Mouse (Mus musculus): Measurements from ENCODE around the gene Armc12. TPM values are rescaled to one million over a fixed set of nuclear protein-coding genes. Genes with fewer than 3 reads are reported as not detected.

Armc12 gene
- polyA plus RNA-seq, 1 experiment from 2014 or later, result not detected

DNA sequence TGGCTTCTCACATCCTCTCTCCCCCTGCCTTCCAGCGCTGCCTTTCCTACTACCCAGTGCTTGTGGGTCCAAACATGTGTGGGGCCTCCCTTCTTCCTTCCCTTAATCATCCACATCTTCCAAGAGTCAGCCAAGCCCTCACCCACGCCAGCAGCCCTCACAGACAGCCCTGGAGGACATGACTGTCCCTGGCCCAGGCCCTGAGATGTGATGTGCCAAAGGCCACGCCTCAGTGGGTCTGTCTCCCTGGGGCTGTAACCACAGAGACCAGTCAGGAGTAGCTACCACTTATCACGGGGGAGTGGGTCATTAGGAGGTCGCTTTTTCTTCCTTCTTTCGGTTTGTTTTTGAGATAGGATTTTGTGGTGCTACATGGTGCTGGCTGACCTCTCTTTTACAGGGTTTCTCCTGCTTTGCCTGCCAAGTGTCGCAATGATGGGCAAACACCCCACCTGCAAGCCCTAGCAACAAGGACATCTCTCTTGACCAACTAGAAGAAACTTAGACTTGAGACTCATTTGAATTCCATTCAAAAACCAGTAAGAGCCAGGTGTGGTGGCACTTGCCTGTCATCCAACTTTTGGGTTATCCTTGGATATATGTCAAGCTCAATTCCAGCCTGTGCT lies 28.3 kb upstream of the Armc12 start:
- 74% methylated on average over 7 of the region's 7 CpGs for WGBS
- H3K4me3 ChIP-seq, result no peak overlapping the region

DNA sequence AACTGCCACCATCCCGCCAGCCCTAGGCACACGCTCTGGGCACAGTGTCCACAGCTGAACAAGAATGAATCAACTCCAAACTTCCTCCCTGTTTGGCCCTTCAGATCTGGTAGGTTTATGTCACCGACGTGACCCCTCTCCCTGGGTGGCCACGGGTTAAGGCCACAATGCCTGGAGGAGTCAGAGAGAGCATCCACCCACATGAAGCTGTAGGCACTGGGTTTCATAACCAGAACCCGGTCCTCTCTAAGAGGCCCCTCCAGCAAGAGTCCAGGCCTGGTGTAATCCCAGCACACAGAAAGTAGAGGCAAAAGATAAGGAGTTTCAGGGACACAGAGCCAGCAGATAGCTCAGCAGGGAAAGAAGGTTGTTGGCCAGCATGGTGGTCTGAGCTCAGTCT lies 26.4 kb upstream of the Armc12 start:
- Histone ChIP-seq H3K36me3 (no peaks in the 10 kb centered on the region), H3K4me2 (no peak overlapping the region), H3K4me3 (no peak overlapping the region), H3K4me1 (replicated peaks) (peaks cover 9% of the 10 kb centered on the region; the same call in 1 of the 2 replicates), H3K27ac (replicated peaks) (no peak overlapping the region), H3K27me3 (no peaks in the 10 kb centered on the region), H3K9me3 (no peaks in the 10 kb centered on the region), H3K9ac (no peak overlapping the region)
- WGBS, result 78% methylated on average over 6 of the region's 6 CpGs
- ATAC-seq (ENCODE audit: low read depth), result no peak

More for the DNA sequence above, 28.3 kb upstream of the Armc12 start:
- no peak for ATAC-seq (ENCODE audit: low read depth)
- H3K27me3 ChIP-seq, result no peaks in the 10 kb centered on the region
- no peak overlapping the region for H3K4me2 ChIP-seq
- H3K27ac ChIP-seq (replicated peaks), result no peak overlapping the region
- no peaks in the 10 kb centered on the region for H3K36me3 ChIP-seq
- 0 out of 2 replicates have a peak, but pooled peaks cover 2% of the 10 kb centered on the region for H3K9me3 ChIP-seq
- H3K4me1 ChIP-seq (replicated peaks), result peaks cover 6% of the 10 kb centered on the region; the same call in 1 of the 2 replicates
- H3K9ac ChIP-seq, result no peak overlapping the region

DNA sequence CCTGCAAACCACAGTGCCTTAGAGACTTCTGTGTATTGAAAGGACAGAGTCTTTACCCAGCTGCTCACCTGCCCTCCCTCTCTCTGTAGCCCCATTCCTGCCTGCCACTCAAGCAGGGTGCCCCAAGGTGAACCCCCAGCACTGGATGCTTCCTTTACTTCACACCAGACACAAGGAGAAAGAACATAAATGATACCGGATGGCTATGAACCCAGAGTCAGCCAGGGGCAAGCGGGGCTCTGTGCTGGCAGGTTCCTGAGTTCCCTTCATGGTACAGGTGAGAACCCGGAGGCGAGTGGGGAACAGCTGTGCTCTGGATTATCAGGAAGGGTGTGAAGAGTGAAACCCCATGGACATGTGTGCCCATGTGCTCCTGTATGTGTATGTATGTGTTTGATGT lies 25.0 kb upstream of the Armc12 start:
- peaks cover 14% of the 10 kb centered on the region for H3K4me1 ChIP-seq (replicated peaks)
- ATAC-seq (ENCODE audit: low read depth), result no peak
- H3K36me3 ChIP-seq, result no peaks in the 10 kb centered on the region
- no peak overlapping the region for H3K4me3 ChIP-seq
- H3K9me3 ChIP-seq, result no peaks in the 10 kb centered on the region
- no peak overlapping the region for H3K9ac ChIP-seq
- no peak overlapping the region for H3K4me2 ChIP-seq
- no peak overlapping the region for H3K27ac ChIP-seq (replicated peaks)
- H3K27me3 ChIP-seq, result no peaks in the 10 kb centered on the region
- 95% methylated on average over 4 of the region's 4 CpGs for WGBS

DNA sequence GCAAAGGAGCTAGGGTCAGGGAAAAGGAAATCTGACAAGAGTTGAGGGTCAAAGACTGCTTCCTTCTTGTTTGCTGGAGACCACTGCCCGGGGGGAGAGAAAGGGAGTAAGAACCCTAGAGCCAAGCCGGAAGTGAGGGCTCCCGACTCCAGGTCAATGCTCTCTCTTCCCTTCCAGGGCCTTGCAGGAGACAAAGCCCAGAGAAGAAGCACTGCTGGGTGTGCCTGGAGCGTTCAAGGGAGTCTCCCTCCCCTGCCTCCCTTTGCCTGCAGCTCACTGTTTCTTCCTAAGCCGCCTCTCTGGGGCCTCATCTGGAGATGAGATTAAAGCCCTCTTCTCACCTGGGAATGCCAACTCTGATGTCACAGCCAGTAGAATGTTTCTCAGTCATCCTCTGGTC lies 23.7 kb upstream of the Armc12 start:
- H3K9me3 ChIP-seq, result no peaks in the 10 kb centered on the region
- no peak overlapping the region for H3K4me2 ChIP-seq
- H3K9ac ChIP-seq, result no peak overlapping the region
- H3K27ac ChIP-seq (replicated peaks), result no peak overlapping the region
- H3K27me3 ChIP-seq, result peaks cover 5% of the 10 kb centered on the region; the same call in 1 of the 2 replicates
- peaks cover 24% of the 10 kb centered on the region for H3K4me1 ChIP-seq (replicated peaks)
- WGBS, result 32% methylated on average over 5 of the region's 5 CpGs
- ATAC-seq (ENCODE audit: low read depth), result no peak
- no peak overlapping the region for H3K4me3 ChIP-seq
- no peaks in the 10 kb centered on the region for H3K36me3 ChIP-seq

DNA sequence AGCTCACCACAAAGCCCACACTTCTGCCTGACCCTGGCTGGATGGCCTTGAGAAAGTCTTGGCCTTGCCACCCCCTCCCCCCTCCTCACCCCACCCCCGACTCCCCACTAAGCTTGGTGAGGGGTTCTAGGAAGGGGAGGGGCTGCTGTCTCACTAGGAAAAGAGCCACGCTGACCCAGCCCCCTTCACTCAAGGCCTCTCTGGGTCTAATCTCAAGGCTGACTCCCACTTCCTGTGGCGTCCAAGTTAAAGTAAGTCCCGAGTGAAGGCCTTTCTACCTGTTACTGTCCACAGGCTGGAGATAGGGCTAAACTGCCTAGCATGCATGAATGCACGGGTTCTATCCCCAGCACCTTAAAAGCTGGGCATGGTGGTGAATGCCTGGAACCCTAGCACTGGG lies 23.1 kb upstream of the Armc12 start:
- Histone ChIP-seq H3K27me3 (peaks cover 5% of the 10 kb centered on the region; the same call in 1 of the 2 replicates), H3K4me1 (replicated peaks) (peaks cover 24% of the 10 kb centered on the region), H3K9ac (no peak overlapping the region), H3K4me2 (no peak overlapping the region), H3K4me3 (no peak overlapping the region), H3K27ac (replicated peaks) (no peak overlapping the region), H3K9me3 (no peaks in the 10 kb centered on the region), H3K36me3 (no peaks in the 10 kb centered on the region)
- no peak for ATAC-seq (ENCODE audit: low read depth)
- WGBS, result 38% methylated on average over 5 of the region's 5 CpGs

DNA sequence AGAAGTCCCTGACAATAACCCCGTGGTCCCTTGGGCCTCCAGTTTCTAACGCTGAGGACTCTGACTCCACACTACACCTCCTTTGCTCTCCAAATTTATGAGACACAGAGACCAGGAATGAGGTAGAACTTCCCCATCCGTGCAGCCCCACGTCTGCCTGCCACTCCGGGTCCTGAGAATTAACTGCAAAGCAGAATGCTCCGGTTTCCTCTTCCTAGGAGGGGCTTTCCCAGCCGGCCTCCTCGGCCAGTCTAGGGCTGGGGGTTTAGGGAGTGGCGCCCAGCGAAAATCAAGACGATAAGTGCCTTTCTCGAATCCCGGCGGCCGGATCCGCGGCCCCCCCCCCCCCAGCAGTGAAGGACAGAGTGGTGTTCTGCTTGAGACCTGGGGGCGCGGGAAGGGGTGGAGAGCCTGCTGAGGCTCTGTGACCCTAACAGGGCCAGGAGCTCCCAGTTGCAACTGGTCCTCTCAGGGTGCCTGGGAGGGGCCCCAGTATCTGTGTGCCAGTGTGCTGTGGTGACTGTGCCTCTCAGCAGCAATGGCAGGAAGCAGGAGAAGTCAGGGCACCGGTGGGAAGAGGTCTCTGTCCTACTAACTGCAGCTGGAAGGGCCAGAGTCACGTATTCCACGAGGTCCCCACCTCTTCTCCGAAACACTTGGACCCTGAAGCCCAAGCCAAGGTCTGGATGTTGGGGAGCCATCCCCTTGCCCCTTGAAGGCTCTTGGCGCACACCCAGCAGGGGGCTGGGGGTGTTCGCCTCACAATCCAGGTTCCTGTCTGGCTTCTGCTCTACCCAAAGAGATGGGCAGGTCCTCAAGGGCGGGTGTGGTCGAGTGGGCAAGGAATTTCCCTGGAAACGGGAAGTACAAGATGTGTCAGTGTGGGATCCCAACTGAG lies 19.9 kb upstream of the Armc12 start:
- Histone ChIP-seq H3K4me1 (replicated peaks) (peaks cover 24% of the 10 kb centered on the region), H3K9me3 (no peaks in the 10 kb centered on the region), H3K27ac (replicated peaks) (no peak overlapping the region), H3K9ac (peak overlapping the region; percentile 43), H3K27me3 (peaks cover 10% of the 10 kb centered on the region; the same call in 1 of the 2 replicates), H3K4me3 (no peak overlapping the region), H3K4me2 (peak overlapping the region; percentile 41), H3K36me3 (no peaks in the 10 kb centered on the region)
- WGBS, result 5% methylated on average over 28 of the region's 28 CpGs
- no peak for ATAC-seq (ENCODE audit: low read depth)

DNA sequence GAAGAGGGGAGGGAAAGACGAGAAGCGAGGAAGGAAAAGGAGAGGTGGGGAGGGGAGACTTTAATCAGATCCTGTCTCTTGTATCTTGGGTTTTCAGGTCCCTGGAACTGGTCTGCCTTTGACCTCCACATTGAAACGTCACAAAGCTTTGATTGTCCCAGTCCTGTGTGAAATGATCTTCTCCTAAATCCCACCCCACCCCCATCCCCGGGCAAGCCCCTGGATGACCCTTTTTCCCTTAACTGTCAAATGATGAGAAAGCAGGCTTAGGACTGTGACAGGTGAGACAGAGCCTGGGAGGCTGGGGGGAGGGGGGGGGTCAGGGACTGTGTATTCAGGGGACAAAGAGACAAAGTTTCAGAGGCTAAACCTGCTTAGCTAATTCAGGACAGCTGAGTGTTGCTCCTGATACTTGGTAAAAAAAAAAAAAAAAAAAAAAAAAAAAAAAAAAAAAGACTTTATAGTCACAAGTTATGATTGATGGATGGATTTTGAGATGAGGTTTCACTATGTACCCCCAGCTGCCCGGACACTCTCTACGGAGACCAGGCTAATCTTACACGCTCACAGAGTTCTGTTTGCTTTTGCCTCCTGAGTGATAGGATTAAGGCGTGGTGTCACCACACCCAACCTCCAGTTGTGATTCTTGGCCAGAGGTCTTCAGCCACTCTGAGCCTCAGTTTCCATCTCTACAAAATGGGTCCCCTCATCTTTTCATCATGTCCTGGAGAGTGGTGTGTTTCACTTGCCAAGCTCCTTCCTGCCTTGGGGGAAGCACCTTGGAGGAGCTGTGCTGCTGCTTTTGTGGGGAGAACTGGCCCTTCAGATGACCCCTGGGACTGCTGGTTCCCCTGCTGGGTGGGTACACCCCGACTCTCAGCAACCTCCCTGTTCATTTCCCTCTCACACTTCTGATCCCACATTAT lies 18.7 kb upstream of the Armc12 start:
- WGBS, result 42% methylated on average over 9 of the region's 9 CpGs
- no peaks in the 10 kb centered on the region for H3K9me3 ChIP-seq
- no peak for ATAC-seq (ENCODE audit: low read depth)
- H3K9ac ChIP-seq, result no peak overlapping the region
- no peak overlapping the region for H3K4me2 ChIP-seq
- H3K36me3 ChIP-seq, result no peaks in the 10 kb centered on the region
- no peak overlapping the region for H3K4me3 ChIP-seq
- peaks cover 15% of the 10 kb centered on the region for H3K27me3 ChIP-seq
- no peak overlapping the region for H3K27ac ChIP-seq (replicated peaks)
- H3K4me1 ChIP-seq (replicated peaks), result peaks cover 23% of the 10 kb centered on the region

DNA sequence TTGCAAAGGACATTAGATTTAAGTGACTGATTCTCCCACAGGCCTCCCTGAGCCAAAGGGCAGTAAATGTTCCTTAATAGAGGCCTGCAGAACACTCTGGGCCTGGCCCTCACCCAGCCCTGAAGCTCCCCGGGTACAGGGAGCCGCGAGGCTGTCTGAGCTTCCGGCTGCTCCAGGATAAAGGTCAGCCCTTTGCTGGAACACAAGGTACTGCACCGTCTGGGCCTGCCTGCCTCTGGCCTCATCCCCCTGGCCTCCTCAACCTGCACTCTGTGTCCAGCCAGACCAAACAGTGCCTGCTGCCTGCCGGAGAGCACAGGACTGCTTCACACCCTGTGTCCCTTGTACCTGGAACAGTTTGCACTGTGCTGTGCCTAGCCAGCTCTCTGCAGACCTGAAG lies 17.9 kb upstream of the Armc12 start:
- Histone ChIP-seq H3K4me3 (no peak overlapping the region), H3K4me1 (replicated peaks) (peaks cover 23% of the 10 kb centered on the region), H3K27me3 (peaks cover 18% of the 10 kb centered on the region), H3K9ac (0 out of 2 replicates have a peak overlapping the region, but pooled peaks have one; percentile 5), H3K4me2 (no peak overlapping the region), H3K9me3 (no peaks in the 10 kb centered on the region), H3K27ac (replicated peaks) (no peak overlapping the region), H3K36me3 (no peaks in the 10 kb centered on the region)
- 41% methylated on average over 6 of the region's 6 CpGs for WGBS
- ATAC-seq (ENCODE audit: low read depth), result no peak

DNA sequence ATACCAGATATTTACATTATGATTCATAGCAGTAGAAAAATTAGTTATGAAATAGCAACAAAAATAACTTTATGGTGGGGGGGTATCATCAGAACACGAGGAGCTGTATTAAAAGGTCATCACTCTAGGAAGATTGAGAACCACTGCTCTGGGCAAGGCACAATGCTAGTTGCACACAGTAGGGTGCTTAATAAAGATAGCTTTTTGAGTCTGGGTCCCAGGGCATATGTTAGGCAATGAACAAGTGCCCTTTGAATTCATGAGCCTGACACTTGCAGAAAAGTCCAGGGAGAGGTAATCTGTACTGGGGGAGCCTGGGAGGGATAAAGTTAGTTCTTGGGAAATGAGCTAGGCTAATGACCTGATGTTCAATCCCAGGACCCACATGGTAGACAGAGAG lies 17.3 kb upstream of the Armc12 start:
- WGBS, result 79% methylated on average over 1 of the region's 1 CpGs

DNA sequence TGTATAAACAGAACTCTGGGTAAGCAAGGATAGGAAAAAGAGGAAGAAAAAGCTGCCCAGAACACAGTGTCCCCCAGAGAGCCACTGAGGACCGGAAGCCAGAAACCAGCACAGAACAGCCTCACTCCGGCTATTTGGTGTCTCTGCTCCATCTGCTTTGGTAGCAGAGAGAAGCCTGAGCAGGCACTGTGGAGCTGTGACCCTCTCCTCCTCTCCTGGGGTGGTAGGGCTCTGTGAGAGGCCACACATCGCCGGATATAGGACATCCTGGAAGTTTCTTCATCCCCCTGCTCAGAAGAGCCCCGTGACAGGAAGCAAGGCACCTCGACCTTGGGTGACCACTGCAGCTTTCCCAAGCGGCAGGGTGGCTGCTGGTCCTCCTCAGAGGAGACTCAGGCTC lies 16.8 kb upstream of the Armc12 start:
- 67% methylated on average over 7 of the region's 7 CpGs for WGBS
- Histone ChIP-seq H3K36me3 (no peaks in the 10 kb centered on the region), H3K4me1 (replicated peaks) (peaks cover 34% of the 10 kb centered on the region), H3K27ac (replicated peaks) (no peak overlapping the region), H3K4me2 (no peak overlapping the region), H3K4me3 (no peak overlapping the region), H3K27me3 (peaks cover 21% of the 10 kb centered on the region), H3K9me3 (no peaks in the 10 kb centered on the region), H3K9ac (no peak overlapping the region)
- no peak for ATAC-seq (ENCODE audit: low read depth)

More for the DNA sequence above, 17.3 kb upstream of the Armc12 start:
- Histone ChIP-seq H3K4me1 (replicated peaks) (peaks cover 29% of the 10 kb centered on the region), H3K4me3 (no peak overlapping the region), H3K36me3 (no peaks in the 10 kb centered on the region), H3K27me3 (peaks cover 18% of the 10 kb centered on the region), H3K9me3 (no peaks in the 10 kb centered on the region), H3K4me2 (no peak overlapping the region), H3K9ac (no peak overlapping the region), H3K27ac (replicated peaks) (no peak overlapping the region)
- ATAC-seq (ENCODE audit: low read depth), result no peak

DNA sequence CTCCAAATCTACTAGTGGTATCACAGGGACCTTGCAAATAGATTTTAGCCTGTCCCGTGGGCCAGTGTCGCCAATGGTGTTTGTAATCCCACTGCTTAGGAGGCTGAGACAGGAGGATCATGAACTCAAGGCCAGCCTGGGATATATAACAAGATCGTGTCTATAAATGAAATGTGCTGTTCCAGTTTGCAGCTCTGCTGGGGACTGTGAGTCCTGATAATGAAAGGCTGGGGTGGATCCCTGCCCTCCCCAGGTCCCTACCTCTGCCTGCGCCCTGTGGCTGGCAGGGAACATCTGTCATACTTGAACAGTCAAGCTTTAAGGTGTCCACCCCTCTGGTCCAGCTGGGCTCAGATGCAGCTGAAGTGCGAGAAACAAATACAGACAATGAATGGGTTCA lies 16.1 kb upstream of the Armc12 start:
- no peak overlapping the region for H3K9ac ChIP-seq
- H3K4me2 ChIP-seq, result no peak overlapping the region
- WGBS, result 69% methylated on average over 5 of the region's 5 CpGs

More for the DNA sequence above, 16.1 kb upstream of the Armc12 start:
- H3K36me3 ChIP-seq, result no peaks in the 10 kb centered on the region
- peaks cover 27% of the 10 kb centered on the region for H3K27me3 ChIP-seq
- no peak overlapping the region for H3K27ac ChIP-seq (replicated peaks)
- no peak overlapping the region for H3K4me3 ChIP-seq
- no peaks in the 10 kb centered on the region for H3K9me3 ChIP-seq
- peaks cover 35% of the 10 kb centered on the region for H3K4me1 ChIP-seq (replicated peaks)
- ATAC-seq (ENCODE audit: low read depth), result no peak

All from neural tube, embryonic 13.5 days (tissue).